17 mouse cellular contexts compared by ENCODE assay signal in the genomic region with DNA sequence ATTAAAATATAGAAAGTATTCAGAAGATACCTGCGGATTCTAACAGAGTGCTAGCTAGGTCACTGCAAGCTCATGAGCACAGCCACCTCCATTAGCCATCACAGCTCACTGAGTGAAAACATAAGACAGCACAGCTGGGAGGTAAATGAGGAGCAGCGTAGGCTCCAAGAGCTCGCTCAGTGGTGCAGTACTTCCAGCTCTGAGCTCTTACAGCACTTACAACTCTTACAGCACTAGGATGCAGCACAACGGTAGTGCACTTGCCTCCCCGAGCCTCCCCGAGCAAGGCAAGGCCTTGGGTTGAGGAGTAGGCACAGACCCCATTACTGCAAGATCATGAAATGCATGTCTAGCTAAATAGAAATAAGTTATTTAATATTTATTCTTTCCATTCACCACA.
"Had no signal": no experiment of that assay in that cellular context is flagged by ENCODE, and none has a peak within 500 bp of the region (broad histone marks: within the 10 kb centered on the region; RNA-seq: fewer than 3 reads in every experiment).

No protein-coding gene starts in this region.

- H3K9ac ChIP-seq: kidney, embryonic 15.5 days; limb, embryonic 12.5 days; lung, embryonic 15.5 days; neural tube, embryonic 15.5 days; stomach, embryonic 15.5 days had no signal

- H3K4me2 ChIP-seq: kidney, embryonic 15.5 days; limb, embryonic 12.5 days; lung, embryonic 15.5 days; neural tube, embryonic 15.5 days; stomach, embryonic 15.5 days had no signal

- H3K36me3 ChIP-seq: neural tube, embryonic 15.5 days; stomach, embryonic 15.5 days had no signal

- H3K27ac ChIP-seq: kidney, embryonic 15.5 days; limb, embryonic 12.5 days; lung, embryonic 15.5 days; midbrain, embryonic 10.5 days; neural tube, embryonic 15.5 days; stomach, embryonic 15.5 days had no signal

- H3K4me3 ChIP-seq: kidney, embryonic 15.5 days; limb, embryonic 12.5 days; lung, embryonic 15.5 days; midbrain, embryonic 10.5 days; myocyte; neural tube, embryonic 15.5 days; stomach, embryonic 15.5 days had no signal

- H3K27me3 ChIP-seq: kidney, embryonic 15.5 days; limb, embryonic 12.5 days; lung, embryonic 15.5 days; neural tube, embryonic 15.5 days; stomach, embryonic 15.5 days had no signal

- H3K9me3 ChIP-seq: kidney, embryonic 15.5 days; limb, embryonic 12.5 days; lung, embryonic 15.5 days; neural tube, embryonic 15.5 days; stomach, embryonic 15.5 days had no signal

- DNase-seq: kidney, adult 2 months; kidney, postnatal 14 days; layer of hippocampus, adult 9-11 months; layer of hippocampus, postnatal 36 days; lung, postnatal 14 days; midbrain, embryonic 14.5 days; right cerebral cortex, postnatal 4 days; thymus, adult 2 months; thymus, postnatal 25 days had no signal

- ATAC-seq: intestine, embryonic 16.5 days had no signal
